Comparison of ENCODE assay signal across 8 mouse cellular contexts in the genomic region with DNA sequence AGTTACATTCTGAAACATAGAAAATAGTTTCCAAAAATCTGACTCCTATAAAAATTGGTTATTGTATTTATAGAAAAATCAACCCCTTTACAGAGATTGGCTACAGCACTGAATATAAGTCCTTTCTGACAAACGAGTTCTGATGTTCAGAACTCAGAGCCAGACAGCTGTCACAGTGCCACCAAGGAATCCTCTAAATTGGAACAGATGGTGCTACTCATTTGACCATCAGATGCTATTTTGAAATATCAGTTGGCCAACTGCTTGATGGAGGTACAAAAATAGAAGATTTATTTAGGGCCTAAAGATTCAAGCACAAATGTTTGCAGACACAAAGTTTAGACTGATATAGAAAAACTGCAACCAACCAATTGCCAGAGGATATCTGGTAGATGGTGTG.
A peak's percentile ranks its signal among the peaks of the same experiment; 100 is the strongest.
DNase-seq lines count a peak whose midpoint lies in the region; ATAC-seq lines count a peak whose summit lies in the region.

No protein-coding gene starts in this region.

- ATAC-seq in frontal cortex, adult (ENCODE audit: low TSS enrichment) = 0 out of 2 replicates have a peak, but pooled peaks have one; percentile 64
- no peak for ATAC-seq in megakaryocyte progenitor cell, adult 5-6 weeks (replicated peaks; ENCODE audit: poor library complexity)
- ATAC-seq in CD4-positive, CD25-positive, alpha-beta regulatory T cell, adult 4 months = no peak

- no peak for DNase-seq in frontal cortex, postnatal 14 days (ENCODE audit: low spot score in 2 of 2)
- peak; percentile 1 for DNase-seq in lung, postnatal 10 days
- DNase-seq in lung, postnatal 14 days = no peak
- peak; percentile 35 to 45 for DNase-seq in cerebellum, adult 18-20 months
- peak; percentile 13 for DNase-seq in gastrocnemius, postnatal 25 days

Comparison
In these comparisons a context has a peak if more than half of its experiments do, and no peak if none do; other contexts are left out.
1. DNase-seq: peak in lung, postnatal 10 days (single experiment), cerebellum, adult 18-20 months (2 of 2) and gastrocnemius, postnatal 25 days (single experiment); none in frontal cortex, postnatal 14 days (0 of 2) and lung, postnatal 14 days (single experiment).